Mouse (Mus musculus) embryonic facial prominence, embryonic 11.5 days (tissue): ENCODE results near the gene Nutf2-ps1. TPM values are rescaled to one million over a fixed set of nuclear protein-coding genes. Genes with fewer than 3 reads are reported as not detected.

Experiments
- ATAC-seq: fragments of 200-750 bp; cut with Nextera tagmentation; replicated peaks from 2 replicates; pipeline ENCODE4 v1.8.0; 2017; ENCODE audit warnings: low read depth; ENCODE audit not compliant: insufficient number of reproducible peaks, low FRiP score, low TSS enrichment
- DNase-seq: peaks from one replicate; pipeline ENCODE4 v3.0.0-alpha.2; 2015; ENCODE audit warnings: low spot score
- H3K27ac ChIP-seq: fragments of 300-500 bp; sonication (generic); replicated peaks from 2 replicates; pipeline ENCODE4 v1.5.1; 2014; ENCODE audit warnings: mild to moderate bottlenecking, low read depth, low read length, control low read depth
- H3K27me3 ChIP-seq: fragments of 300-500 bp; sonication (generic); 2 replicates; pipeline ENCODE4 v1.6.1; 2014; ENCODE audit warnings: mild to moderate bottlenecking, low read length, moderate library complexity, mixed read lengths; ENCODE audit not compliant: control insufficient read depth, insufficient read depth
- H3K36me3 ChIP-seq: fragments of 300-500 bp; sonication (generic); replicated peaks from 2 replicates; pipeline ENCODE4 v1.6.1; 2014; ENCODE audit warnings: low read depth, mild to moderate bottlenecking, low read length, moderate library complexity, mixed read lengths; ENCODE audit not compliant: control insufficient read depth, insufficient read depth
- H3K4me1 ChIP-seq: fragments of 300-500 bp; sonication (generic); 2 replicates; pipeline ENCODE4 v1.6.1; 2014; ENCODE audit warnings: low read length, mixed read lengths; ENCODE audit not compliant: control insufficient read depth, insufficient read depth
- H3K4me2 ChIP-seq: fragments of 300-500 bp; sonication (generic); 2 replicates; pipeline ENCODE4 v1.6.1; 2014; ENCODE audit warnings: low read depth, mild to moderate bottlenecking, control low read depth, low read length, moderate library complexity
- H3K4me3 ChIP-seq: fragments of 300-500 bp; sonication (generic); 2 replicates; pipeline ENCODE4 v1.5.1; 2014; ENCODE audit warnings: low read depth, low read length, control low read depth
- H3K9ac ChIP-seq: fragments of 300-500 bp; sonication (generic); replicated peaks from 2 replicates; pipeline ENCODE4 v1.6.1; 2014; ENCODE audit warnings: mild to moderate bottlenecking, control low read depth, low read length
- H3K9me3 ChIP-seq: fragments of 300-500 bp; sonication (generic); replicated peaks from 2 replicates; pipeline ENCODE4 v1.6.1; 2016; ENCODE audit warnings: mild to moderate bottlenecking, low read length, inconsistent platforms, mixed read lengths; ENCODE audit not compliant: control insufficient read depth
- WGBS: fragments of 180-500 bp; shearing (Covaris S2); extraction: QIAGEN DNeasy Blood & Tissue Kit; methylation state at CpG from one replicate; pipeline ENCODE4 v1.1.7; 2014; 5-methylcytosine and 5-hydroxymethylcytosine counted together
- polyA plus RNA-seq: library from polyadenylated mRNA; unstranded; fragments of >200 nt; fragmentation: Nextera tagmentation; extraction: Ambion mirVana; gene quantifications from 2 replicates; pipeline ENCODE4 v1.2.1, GENCODE M21; 2014

Gene Nutf2-ps1
- polyA plus RNA-seq, 1 experiment from 2014 or later: 549 TPM

- Histone ChIP-seq H3K9me3 (no peaks in the 10 kb centered on the region), H3K36me3 (no peaks in the 10 kb centered on the region), H3K27me3 (no peaks in the 10 kb centered on the region), H3K4me1 (peaks cover 1% of the 10 kb centered on the region; the same call in 1 of the 2 replicates), H3K4me2 (no peak overlapping the region), H3K4me3 (no peak overlapping the region), H3K9ac (no peak overlapping the region), H3K27ac (no peak overlapping the region)
- WGBS: 29% methylated on average over 10 of the region's 10 CpGs
- ATAC-seq (no peak), DNase-seq (no peak)
Measured at GRCm38 (mm10) chr19:53552216-53552786, 36.6 kb downstream of the Nutf2-ps1 start.

GRCm38 (mm10) chr19:53550972-53551371 lies 37.9 kb downstream of the Nutf2-ps1 start:
- ATAC-seq (no peak), DNase-seq (no peak)
- WGBS: 80% methylated on average over 12 of the region's 12 CpGs
- Histone ChIP-seq H3K4me1 (no peaks in the 10 kb centered on the region), H3K36me3 (no peaks in the 10 kb centered on the region), H3K27ac (no peak overlapping the region), H3K27me3 (no peaks in the 10 kb centered on the region), H3K9ac (no peak overlapping the region), H3K4me2 (no peak overlapping the region), H3K9me3 (no peaks in the 10 kb centered on the region), H3K4me3 (no peak overlapping the region)

- Histone ChIP-seq H3K9me3 (no peaks in the 10 kb centered on the region), H3K27ac (no peak overlapping the region), H3K27me3 (no peaks in the 10 kb centered on the region), H3K4me1 (no peaks in the 10 kb centered on the region), H3K4me3 (no peak overlapping the region), H3K9ac (no peak overlapping the region), H3K4me2 (no peak overlapping the region), H3K36me3 (no peaks in the 10 kb centered on the region)
- 31% methylated on average over 8 of the region's 8 CpGs for WGBS
- DNase-seq (no peak), ATAC-seq (0 out of 2 replicates have a peak, but pooled peaks have one; percentile 29)
Measured at GRCm38 (mm10) chr19:53547597-53547996, 41.3 kb downstream of the Nutf2-ps1 start.

GRCm38 (mm10) chr19:53544923-53545561 lies 43.8 kb downstream of the Nutf2-ps1 start:
- Histone ChIP-seq H3K9ac (no peak overlapping the region), H3K9me3 (no peaks in the 10 kb centered on the region), H3K4me1 (no peaks in the 10 kb centered on the region), H3K27me3 (no peaks in the 10 kb centered on the region), H3K4me3 (no peak overlapping the region), H3K4me2 (no peak overlapping the region), H3K36me3 (no peaks in the 10 kb centered on the region), H3K27ac (no peak overlapping the region)
- WGBS: 50% methylated on average over 4 of the region's 4 CpGs
- DNase-seq (no peak), ATAC-seq (no peak)

- Histone ChIP-seq H3K4me1 (no peaks in the 10 kb centered on the region), H3K36me3 (no peaks in the 10 kb centered on the region), H3K4me3 (no peak overlapping the region), H3K27me3 (no peaks in the 10 kb centered on the region), H3K4me2 (no peak overlapping the region), H3K9me3 (no peaks in the 10 kb centered on the region), H3K27ac (no peak overlapping the region), H3K9ac (no peak overlapping the region)
- DNase-seq (no peak), ATAC-seq (no peak)
- WGBS: 45% methylated on average over 5 of the region's 5 CpGs
Measured at GRCm38 (mm10) chr19:53543602-53544001, 45.3 kb downstream of the Nutf2-ps1 start.

GRCm38 (mm10) chr19:53539296-53539695 lies 49.6 kb downstream of the Nutf2-ps1 start:
- no peaks in the 10 kb centered on the region for H3K36me3 ChIP-seq
- DNase-seq: no peak
- no peak overlapping the region for H3K9ac ChIP-seq
- H3K9me3 ChIP-seq: no peaks in the 10 kb centered on the region
- WGBS: 56% methylated on average over 3 of the region's 3 CpGs
- no peak overlapping the region for H3K27ac ChIP-seq
- no peak for ATAC-seq
- no peaks in the 10 kb centered on the region for H3K4me1 ChIP-seq
- H3K4me3 ChIP-seq: no peak overlapping the region
- no peaks in the 10 kb centered on the region for H3K27me3 ChIP-seq
- H3K4me2 ChIP-seq: no peak overlapping the region

- H3K27me3 ChIP-seq: no peaks in the 10 kb centered on the region
- no peaks in the 10 kb centered on the region for H3K36me3 ChIP-seq
- DNase-seq: no peak
- H3K4me2 ChIP-seq: no peak overlapping the region
- H3K4me3 ChIP-seq: no peak overlapping the region
- no peak for ATAC-seq
- H3K9ac ChIP-seq: no peak overlapping the region
- H3K27ac ChIP-seq: no peak overlapping the region
- H3K9me3 ChIP-seq: no peaks in the 10 kb centered on the region
- 67% methylated on average over 5 of the region's 5 CpGs for WGBS
- H3K4me1 ChIP-seq: no peaks in the 10 kb centered on the region
Measured at GRCm38 (mm10) chr19:53538796-53539195, 50.1 kb downstream of the Nutf2-ps1 start.
